Mouse (Mus musculus) limb, embryonic 12.5 days (tissue): ENCODE data around the gene Atp6v1e1. TPM values are rescaled to one million over a fixed set of nuclear protein-coding genes. Genes with fewer than 3 reads are reported as not detected.

Experiments
- ATAC-seq: fragments of 200-750 bp; cut with Nextera tagmentation; 2 replicates; pipeline ENCODE4 v1.8.0; 2017; ENCODE audit warnings: low read depth, moderate TSS enrichment; ENCODE audit not compliant: insufficient number of reproducible peaks, insufficient read depth, low FRiP score, low TSS enrichment
- H3K27ac ChIP-seq: fragments of 300-500 bp; sonication (generic); 2 replicates; pipeline ENCODE4 v1.5.1; 2016; ENCODE audit warnings: mild to moderate bottlenecking, moderate library complexity
- H3K27me3 ChIP-seq: fragments of 300-500 bp; sonication (generic); 2 replicates; pipeline ENCODE4 v1.6.1; 2016; ENCODE audit warnings: mild to moderate bottlenecking, moderate library complexity
- H3K36me3 ChIP-seq: fragments of 300-500 bp; sonication (generic); 2 replicates; pipeline ENCODE4 v1.6.1; 2016; ENCODE audit warnings: mild to moderate bottlenecking, moderate library complexity
- H3K4me1 ChIP-seq: fragments of 300-500 bp; sonication (generic); replicated peaks from 2 replicates; pipeline ENCODE4 v1.6.1; 2016
- H3K4me2 ChIP-seq: fragments of 300-500 bp; sonication (generic); 2 replicates; pipeline ENCODE4 v1.6.1; 2016; ENCODE audit warnings: mild to moderate bottlenecking, moderate library complexity
- H3K4me3 ChIP-seq: fragments of 300-500 bp; sonication (generic); replicated peaks from 2 replicates; pipeline ENCODE4 v1.5.1; 2016; ENCODE audit warnings: mild to moderate bottlenecking
- H3K9ac ChIP-seq: fragments of 300-500 bp; sonication (generic); replicated peaks from 2 replicates; pipeline ENCODE4 v1.6.1; 2016; ENCODE audit warnings: mild to moderate bottlenecking, moderate library complexity
- H3K9me3 ChIP-seq: fragments of 300-500 bp; sonication (generic); 2 replicates; pipeline ENCODE4 v1.6.1; 2016; ENCODE audit warnings: mild to moderate bottlenecking, moderate library complexity
- WGBS: fragments of 180-500 bp; shearing (Covaris S2); methylation state at CpG from one replicate; pipeline ENCODE4 v1.1.7; 2016; 5-methylcytosine and 5-hydroxymethylcytosine counted together
- microRNA-seq: library from miRNA; unstranded; fragments of <30 nt; microRNA quantifications from one replicate; pipeline ENCODE4, GENCODE M21; 2017
- polyA plus RNA-seq: library from polyadenylated mRNA; unstranded; fragments of >200 nt; fragmentation: Nextera tagmentation; extraction: Ambion mirVana; gene quantifications from 2 replicates; pipeline ENCODE4 v1.2.1, GENCODE M21; 2016

Atp6v1e1 gene
- polyA plus RNA-seq, 1 experiment from 2014 or later = 109 TPM

- Histone ChIP-seq H3K9me3 (no peaks in the 10 kb centered on the region), H3K36me3 (peaks cover 27% of the 10 kb centered on the region), H3K4me3 (no peak overlapping the region), H3K27ac (no peak overlapping the region), H3K4me1 (no peaks in the 10 kb centered on the region), H3K27me3 (no peaks in the 10 kb centered on the region), H3K9ac (no peak overlapping the region), H3K4me2 (no peak overlapping the region)
- ATAC-seq = no peak
- 88% methylated on average over 1 of the region's 1 CpGs for WGBS
These were observed 52.6 kb downstream of the Atp6v1e1 start for GRCm38 (mm10) chr6:120769972-120770371.

- WGBS = 81% methylated on average over 2 of the region's 2 CpGs
- no peak overlapping the region for H3K4me2 ChIP-seq
These were observed 61.4 kb downstream of the Atp6v1e1 start for GRCm38 (mm10) chr6:120761151-120761550.

GRCm38 (mm10) chr6:120746416-120746815, 76.2 kb downstream of the Atp6v1e1 start:
- H3K9ac ChIP-seq = no peak overlapping the region
- WGBS = 93% methylated on average over 2 of the region's 2 CpGs

More at GRCm38 (mm10) chr6:120761151-120761550, 61.4 kb downstream of the Atp6v1e1 start:
- Histone ChIP-seq H3K27ac (no peak overlapping the region), H3K36me3 (peaks cover 90% of the 10 kb centered on the region), H3K4me1 (no peaks in the 10 kb centered on the region), H3K27me3 (no peaks in the 10 kb centered on the region), H3K9ac (no peak overlapping the region), H3K4me3 (no peak overlapping the region), H3K9me3 (no peaks in the 10 kb centered on the region)
- ATAC-seq = no peak

More at GRCm38 (mm10) chr6:120746416-120746815, 76.2 kb downstream of the Atp6v1e1 start:
- H3K36me3 ChIP-seq = peaks cover 21% of the 10 kb centered on the region
- H3K27ac ChIP-seq = no peak overlapping the region
- H3K27me3 ChIP-seq = no peaks in the 10 kb centered on the region
- no peak for ATAC-seq
- no peaks in the 10 kb centered on the region for H3K9me3 ChIP-seq
- no peaks in the 10 kb centered on the region for H3K4me1 ChIP-seq
- no peak overlapping the region for H3K4me2 ChIP-seq
- no peak overlapping the region for H3K4me3 ChIP-seq

Small RNAs within 50 kb of the gene (microRNA-seq; reads per million reads assigned to microRNA genes)
- not detected for gene Gm25193

Other genes with a start within 250 kb of the Atp6v1e1 start
- 6.2 and 8.5 TPM in 2 replicates for gene Cecr2, start 156.4 kb downstream of the Atp6v1e1 start, polyA plus RNA-seq
- 0.10 TPM in 1 of 2 replicates, not detected in the other for gene Slc25a18, start 49.2 kb downstream of the Atp6v1e1 start, polyA plus RNA-seq
- gene Bcl2l13, start 13.4 kb upstream of the Atp6v1e1 start, polyA plus RNA-seq = 34.4 and 43.2 TPM in 2 replicates
- 16.7 and 17.4 TPM in 2 replicates for gene Bid, start 94.1 kb upstream of the Atp6v1e1 start, polyA plus RNA-seq